Mouse (Mus musculus): ENCODE data around the gene Aco2.

Aco2 gene

GRCm38 (mm10) chr15:81846755-81847154 lies 25.4 kb upstream of the Aco2 start:
- no peak for DNase-seq

GRCm38 (mm10) chr15:81847161-81847560 lies 24.9 kb upstream of the Aco2 start:
- no peak for DNase-seq

DNA sequence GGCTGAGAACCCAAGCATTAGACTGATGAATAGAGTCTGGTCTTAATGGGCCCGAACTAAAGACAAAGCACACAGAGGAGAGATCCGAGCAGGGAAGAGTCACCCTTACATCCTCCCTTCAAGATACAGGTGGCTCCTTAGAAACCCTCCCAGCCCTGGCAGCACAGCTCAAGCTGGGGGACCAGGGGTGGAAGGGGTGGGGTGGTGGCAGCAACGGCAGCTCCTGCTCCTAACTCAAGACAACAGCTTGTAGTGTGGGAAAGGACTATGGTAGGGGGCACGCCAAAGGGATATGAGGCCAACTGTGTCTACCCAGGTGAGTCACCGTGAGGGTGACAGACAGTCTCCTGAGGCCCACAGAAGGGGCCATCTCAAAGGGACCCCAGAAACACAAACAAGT lies 24.2 kb upstream of the Aco2 start:
- DNase-seq = no peak

- no peak for DNase-seq
Observed at GRCm38 (mm10) chr15:81848301-81848700, 23.8 kb upstream of the Aco2 start.

DNA sequence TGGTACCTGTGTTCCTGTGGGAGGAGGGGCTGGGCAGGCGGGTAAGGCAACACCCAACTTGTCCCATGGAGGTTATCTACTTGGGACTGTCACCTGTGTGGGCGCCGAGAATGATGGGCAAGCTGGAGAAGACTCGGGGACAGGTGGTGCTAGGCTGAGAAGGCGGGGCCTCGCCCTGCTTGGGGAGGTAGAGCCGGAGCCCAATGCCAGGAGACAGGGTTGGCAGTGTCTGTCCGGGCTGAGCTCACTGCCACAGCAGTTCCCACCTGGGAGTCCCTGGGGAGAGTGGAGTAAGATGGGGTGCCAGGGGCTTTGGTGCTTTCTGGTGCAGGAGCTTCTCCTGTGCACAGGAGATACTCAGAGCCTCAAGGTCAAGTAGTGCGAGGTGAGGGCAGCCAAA lies 23.0 kb upstream of the Aco2 start:
- no peak for DNase-seq

GRCm38 (mm10) chr15:81850718-81851117 lies 21.4 kb upstream of the Aco2 start:
- no peak for DNase-seq

- no peak for DNase-seq
Observed at GRCm38 (mm10) chr15:81851375-81851774, 20.7 kb upstream of the Aco2 start.

DNA sequence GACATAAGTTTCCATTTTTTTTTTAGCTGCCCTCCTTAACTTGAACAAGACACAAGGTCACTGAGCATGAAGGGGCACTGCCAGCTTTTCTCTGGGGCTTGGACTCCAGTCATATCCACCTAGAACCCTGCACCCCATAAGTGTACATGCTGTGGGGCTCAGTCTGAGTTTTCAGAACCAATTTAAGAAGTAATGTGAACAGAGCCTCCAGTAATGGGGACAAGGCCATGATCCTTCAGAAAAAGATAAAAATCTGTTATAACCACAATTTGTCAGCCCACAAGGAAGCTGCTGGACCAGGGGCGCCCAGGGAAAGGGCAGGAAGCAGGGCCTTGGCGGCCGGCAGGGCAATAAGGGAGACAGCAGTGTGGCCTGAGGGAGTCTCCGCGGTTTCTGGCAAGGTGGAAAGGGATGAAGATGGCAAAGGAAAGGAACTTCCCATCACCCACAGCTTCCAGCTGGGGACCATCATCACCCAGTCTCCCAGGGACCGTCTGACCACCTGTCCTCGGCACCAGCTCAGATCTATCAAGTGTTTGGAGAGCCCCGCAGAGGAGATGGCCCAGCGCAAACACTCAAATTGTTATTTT lies 19.6 kb upstream of the Aco2 start:
- no peak for DNase-seq

- DNase-seq = no peak
Observed at GRCm38 (mm10) chr15:81853081-81853480, 19.0 kb upstream of the Aco2 start.

GRCm38 (mm10) chr15:81856030-81856790 lies 15.9 kb upstream of the Aco2 start:
- peak; percentile 72 for DNase-seq

- no peak for DNase-seq
Observed at GRCm38 (mm10) chr15:81856938-81857723, 15.0 kb upstream of the Aco2 start.

DNA sequence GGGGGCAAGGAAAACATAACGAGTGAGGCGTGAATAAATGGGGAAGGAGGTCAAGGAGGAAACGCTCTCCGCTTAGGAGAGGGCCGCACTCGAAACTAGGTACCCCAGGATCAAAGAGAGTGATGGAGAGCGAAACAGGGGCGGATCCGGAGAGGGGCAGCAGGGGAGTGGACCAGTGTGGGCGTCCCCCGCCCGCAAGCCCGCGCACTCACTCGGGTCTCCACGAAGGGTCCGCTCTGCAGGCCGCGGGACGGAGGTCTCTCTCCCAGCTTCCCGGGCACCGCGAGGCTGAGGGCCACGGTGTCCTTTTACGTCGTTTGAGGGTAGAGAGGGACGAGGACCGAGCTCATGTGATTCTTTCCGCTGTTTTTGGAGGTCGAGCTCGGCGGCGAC lies 14.4 kb upstream of the Aco2 start:
- DNase-seq = no peak

- DNase-seq = peak; percentile 88
Observed at GRCm38 (mm10) chr15:81858138-81858516, 14.0 kb upstream of the Aco2 start.

DNA sequence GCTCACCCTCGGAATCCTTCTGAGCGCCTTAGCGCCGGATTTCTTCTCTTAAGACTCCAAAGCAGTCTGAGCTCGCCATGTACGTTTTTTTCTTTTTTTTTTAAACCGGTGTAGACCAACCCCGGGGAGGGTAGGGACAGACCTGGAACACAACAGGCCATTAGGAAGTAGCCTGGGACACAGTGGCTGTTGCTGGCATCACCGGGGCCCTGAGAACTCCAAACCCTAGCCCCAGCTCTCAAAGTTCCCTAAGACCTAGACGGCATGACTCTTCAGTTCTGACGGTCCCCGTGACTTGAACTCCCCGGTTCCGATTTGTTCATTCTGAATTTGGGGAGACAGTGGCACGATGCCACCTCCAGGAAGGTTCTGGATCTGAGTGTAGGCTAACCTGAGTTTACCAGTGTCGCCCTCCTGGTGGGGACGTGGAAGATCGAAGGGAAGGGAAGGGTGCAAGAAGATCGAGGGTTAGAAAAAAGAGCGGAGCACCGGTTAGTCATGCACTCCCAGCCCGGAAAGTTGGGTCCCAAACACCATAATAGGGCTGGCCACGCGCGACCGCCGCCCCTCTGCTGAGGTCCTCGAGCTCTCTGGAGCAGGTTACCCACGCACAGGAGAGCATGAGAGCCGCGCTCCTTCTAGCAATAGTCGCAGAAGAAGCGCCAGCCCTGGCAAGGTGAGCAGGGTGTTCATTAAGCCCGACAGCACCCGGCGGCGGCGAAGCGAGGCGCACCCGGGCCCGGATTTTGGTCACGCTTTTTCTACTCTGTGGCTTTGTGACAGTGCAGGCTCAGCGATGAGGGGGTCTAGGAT lies 13.4 kb upstream of the Aco2 start, which contains the start of gene Tob2:
Gene Tob2, minus strand, starts transcription at position 280 of the 813 bp plus-strand sequence.
- DNase-seq = peak; percentile 65

GRCm38 (mm10) chr15:81859330-81860255 lies 12.5 kb upstream of the Aco2 start:
- DNase-seq = peak; percentile 79

- no peak for DNase-seq
Observed at GRCm38 (mm10) chr15:81860471-81861135, 11.5 kb upstream of the Aco2 start.

DNA sequence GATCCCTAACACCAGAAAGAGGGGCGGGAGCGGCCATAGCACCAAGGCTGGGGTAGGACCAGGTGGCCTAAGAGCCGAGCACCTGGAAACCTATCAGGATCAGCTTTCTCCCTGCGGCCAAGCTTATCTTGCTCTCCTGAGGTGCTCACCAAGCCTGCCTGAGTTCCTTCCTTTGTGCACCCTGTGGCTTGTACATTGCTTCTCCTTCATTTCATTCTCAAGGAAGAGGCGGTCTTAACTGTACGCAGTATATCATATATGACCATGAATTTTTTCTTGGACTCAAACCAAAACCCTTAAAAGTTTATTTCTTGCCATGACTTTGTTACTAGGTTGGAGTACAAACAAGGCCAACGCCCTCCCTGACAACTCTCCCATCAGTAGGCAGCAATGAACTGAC lies 7.9 kb upstream of the Aco2 start:
- no peak for DNase-seq

GRCm38 (mm10) chr15:81869985-81870384 lies 2.1 kb upstream of the Aco2 start:
- DNase-seq = no peak

GRCm38 (mm10) chr15:81871604-81872261 lies 376 bp upstream of the Aco2 start, which contains the start of gene Phf5a:
Gene Phf5a (minus strand): TSS chr15:81871911.
- peak; percentile 82 for DNase-seq
